Mouse (Mus musculus): Measurements from ENCODE around the gene Lsmem1. TPM values are rescaled to one million over a fixed set of nuclear protein-coding genes. Genes with fewer than 3 reads are reported as not detected.

Lsmem1 gene
- polyA plus RNA-seq, 2 experiments = 1.9 to 2.0 TPM

DNA sequence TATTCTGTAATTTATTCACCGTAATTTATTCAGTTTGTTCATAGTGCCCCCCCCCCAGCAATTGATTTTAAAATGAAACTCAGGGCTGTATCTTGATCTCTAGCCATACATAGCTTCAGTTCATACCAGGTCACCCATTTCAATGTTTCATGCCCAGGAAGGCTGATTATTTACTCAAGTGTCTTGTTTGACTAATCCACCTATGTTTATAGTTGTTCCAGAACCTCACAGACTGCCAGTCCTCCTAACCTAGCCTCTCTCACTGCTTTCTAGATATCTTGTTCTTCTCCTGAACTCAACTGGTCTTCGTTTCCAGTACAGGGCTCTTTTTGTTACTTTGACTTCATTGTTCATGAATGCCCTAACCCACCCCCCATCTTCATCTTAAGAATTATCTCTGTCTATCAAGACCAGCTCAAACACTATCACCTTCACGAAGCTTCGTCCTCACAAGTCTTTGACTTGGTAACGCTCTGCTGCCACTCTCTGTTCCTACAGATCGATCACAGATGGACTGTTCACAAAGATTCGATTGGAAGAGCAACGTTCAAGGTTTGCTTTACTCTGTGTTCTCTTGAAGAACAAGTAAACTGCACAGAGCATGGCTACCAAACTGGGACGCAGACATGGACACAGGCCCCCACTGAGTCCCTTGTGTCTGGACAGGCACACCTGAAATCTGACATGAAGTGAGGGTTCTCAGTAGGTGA lies 25.0 kb upstream of the Lsmem1 start:
- Histone ChIP-seq H3K9ac (ENCODE audit: low read depth, low read length, severe bottlenecking) (no peak overlapping the region), H3K27ac (replicated peaks; ENCODE audit: low read depth, low read length) (no peak overlapping the region), H3K27me3 (ENCODE audit: control insufficient read depth, insufficient read depth, low read length) (no peaks in the 10 kb centered on the region), H3K9me3 (ENCODE audit: control insufficient read depth, low read length) (no peaks in the 10 kb centered on the region), H3K4me1 (ENCODE audit: control insufficient read depth, insufficient read depth, low read length) (peaks cover 20% of the 10 kb centered on the region), H3K36me3 (ENCODE audit: control insufficient read depth, insufficient read depth, low read length) (no peaks in the 10 kb centered on the region), H3K4me3 (replicated peaks; ENCODE audit: low read length) (no peak overlapping the region), H3K4me2 (replicated peaks; ENCODE audit: low read depth, low read length, severe bottlenecking) (no peak overlapping the region)
- no peak for DNase-seq (ENCODE audit: low spot score)
- TF ChIP-seq POLR2A (IDR thresholded peaks at IDR 0.05; ENCODE audit: borderline replicate concordance, extremely low read depth, insufficient read depth, insufficient read length) = no peak
- WGBS = 95% methylated on average over 9 of the region's 9 CpGs
- ATAC-seq (ENCODE audit: low FRiP score, low read depth) = no peak

DNA sequence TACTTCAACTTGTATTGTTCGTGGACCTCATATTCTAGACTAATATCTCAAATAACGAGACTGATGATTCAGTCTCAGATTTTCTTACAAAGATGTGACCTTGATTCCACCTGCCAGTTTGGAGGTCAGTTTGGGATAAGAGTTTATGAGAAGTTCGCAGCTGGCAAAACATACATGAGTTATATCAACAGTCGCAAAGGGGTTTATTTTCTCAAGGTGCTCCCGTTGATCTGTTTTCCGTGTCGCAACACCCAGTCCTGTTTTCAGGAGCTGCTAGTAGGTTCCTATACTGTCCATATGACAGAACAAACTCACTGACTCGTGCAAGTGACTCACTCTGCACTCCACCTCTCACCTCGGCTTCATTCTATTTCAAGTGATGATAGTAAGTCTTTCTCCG lies 24.4 kb upstream of the Lsmem1 start:
- H3K36me3 ChIP-seq (ENCODE audit: control insufficient read depth, insufficient read depth, low read length) = no peaks in the 10 kb centered on the region
- WGBS = 54% methylated on average over 10 of the region's 10 CpGs
- no peak for ATAC-seq (ENCODE audit: low FRiP score, low read depth)
- H3K4me1 ChIP-seq (ENCODE audit: control insufficient read depth, insufficient read depth, low read length) = peaks cover 20% of the 10 kb centered on the region
- H3K9me3 ChIP-seq (ENCODE audit: control insufficient read depth, low read length) = no peaks in the 10 kb centered on the region
- peak overlapping the region; percentile 63 for H3K4me2 ChIP-seq (replicated peaks; ENCODE audit: low read depth, low read length, severe bottlenecking)
- H3K9ac ChIP-seq (ENCODE audit: low read depth, low read length, severe bottlenecking) = no peak overlapping the region
- no peak overlapping the region for H3K27ac ChIP-seq (replicated peaks; ENCODE audit: low read depth, low read length)
- no peak for DNase-seq (ENCODE audit: low spot score)
- H3K27me3 ChIP-seq (ENCODE audit: control insufficient read depth, insufficient read depth, low read length) = no peaks in the 10 kb centered on the region
- H3K4me3 ChIP-seq (replicated peaks; ENCODE audit: low read length) = peak overlapping the region; percentile 100
- no peak for TF ChIP-seq POLR2A (IDR thresholded peaks at IDR 0.05; ENCODE audit: borderline replicate concordance, extremely low read depth, insufficient read depth, insufficient read length)

DNA sequence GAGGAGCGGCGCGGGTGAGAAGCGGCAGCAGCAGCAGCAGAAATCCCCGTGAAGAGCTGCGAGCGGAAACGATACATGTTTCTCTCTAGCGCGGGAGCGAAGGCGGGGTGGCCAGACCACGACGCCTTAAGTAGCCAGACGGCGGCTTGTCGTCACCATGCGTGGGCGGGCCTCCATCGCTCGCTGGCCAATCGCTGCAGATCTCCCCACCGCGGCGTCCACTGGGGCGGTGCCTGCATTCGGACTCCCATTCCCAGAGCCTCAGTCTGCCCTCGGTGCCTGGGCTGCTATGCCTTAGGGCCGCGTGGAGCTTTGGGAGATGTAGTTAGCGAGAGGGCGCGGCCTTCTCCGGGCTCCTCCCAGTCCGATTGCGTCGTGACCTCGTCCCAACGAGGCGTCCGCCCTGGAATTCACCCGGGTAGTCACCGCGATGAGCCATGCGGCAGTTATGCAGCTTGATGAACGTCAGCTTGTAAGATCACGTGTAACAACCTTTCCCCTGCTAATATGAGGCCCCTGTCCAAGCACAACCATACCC lies 23.9 kb upstream of the Lsmem1 start:
- Histone ChIP-seq H3K9ac (ENCODE audit: low read depth, low read length, severe bottlenecking) (peak overlapping the region; percentile 86), H3K4me1 (ENCODE audit: control insufficient read depth, insufficient read depth, low read length) (peaks cover 20% of the 10 kb centered on the region), H3K36me3 (ENCODE audit: control insufficient read depth, insufficient read depth, low read length) (no peaks in the 10 kb centered on the region), H3K4me3 (replicated peaks; ENCODE audit: low read length) (peak overlapping the region; percentile 100), H3K27me3 (ENCODE audit: control insufficient read depth, insufficient read depth, low read length) (no peaks in the 10 kb centered on the region), H3K9me3 (ENCODE audit: control insufficient read depth, low read length) (no peaks in the 10 kb centered on the region), H3K27ac (replicated peaks; ENCODE audit: low read depth, low read length) (peak overlapping the region; percentile 96), H3K4me2 (replicated peaks; ENCODE audit: low read depth, low read length, severe bottlenecking) (peak overlapping the region; percentile 63)
- peak; percentile 99 for TF ChIP-seq POLR2A (IDR thresholded peaks at IDR 0.05; ENCODE audit: borderline replicate concordance, extremely low read depth, insufficient read depth, insufficient read length)
- ATAC-seq (ENCODE audit: low FRiP score, low read depth) = peak; percentile 97
- DNase-seq (ENCODE audit: low spot score) = peak; percentile 99
- WGBS = under 1% methylated on average over 35 of the region's 47 CpGs

DNA sequence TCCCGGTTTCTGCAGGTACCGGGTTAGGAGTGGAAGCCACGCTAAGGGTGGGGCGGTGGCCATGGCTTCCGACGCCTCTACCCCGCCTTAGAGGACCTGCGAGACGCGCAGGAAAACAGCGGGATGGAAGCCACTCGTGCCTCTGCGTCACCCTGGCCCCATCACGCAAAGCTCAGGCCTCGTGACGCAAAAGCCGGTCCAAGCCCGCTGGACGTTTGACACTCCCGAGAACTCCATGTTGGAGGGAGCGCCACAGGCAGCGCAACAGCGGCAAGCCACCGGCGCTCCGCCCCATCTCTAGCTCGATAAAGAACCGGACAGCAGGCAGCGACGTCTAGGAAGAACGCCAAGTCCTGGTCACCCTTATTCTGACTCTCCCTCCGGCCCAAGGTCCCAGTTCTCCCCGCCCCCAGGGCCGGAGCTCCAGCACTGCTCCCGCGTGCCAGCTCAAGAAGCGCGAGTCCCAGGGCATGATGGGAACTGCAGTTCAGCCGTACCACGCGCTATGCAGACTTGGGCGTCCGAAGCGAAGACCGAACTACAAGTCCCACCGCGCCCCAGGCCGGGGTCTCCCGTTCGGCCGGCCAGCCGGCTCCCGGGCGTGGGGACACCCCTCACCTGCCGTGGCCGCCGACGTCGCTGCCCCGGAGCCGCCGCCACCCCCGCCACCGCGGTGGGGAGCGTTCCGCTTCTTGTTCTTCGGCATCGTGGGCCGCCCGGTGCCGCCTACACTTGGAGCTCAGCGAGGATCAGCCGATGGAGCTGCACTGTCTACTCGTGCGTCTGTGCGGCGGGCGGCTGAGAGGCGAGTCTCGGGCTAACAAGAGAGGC lies 23.2 kb upstream of the Lsmem1 start:
- Histone ChIP-seq H3K9ac (ENCODE audit: low read depth, low read length, severe bottlenecking) (peak overlapping the region; percentile 86), H3K27me3 (ENCODE audit: control insufficient read depth, insufficient read depth, low read length) (no peaks in the 10 kb centered on the region), H3K4me1 (ENCODE audit: control insufficient read depth, insufficient read depth, low read length) (peaks cover 20% of the 10 kb centered on the region), H3K36me3 (ENCODE audit: control insufficient read depth, insufficient read depth, low read length) (no peaks in the 10 kb centered on the region), H3K27ac (replicated peaks; ENCODE audit: low read depth, low read length) (peak overlapping the region; percentile 96), H3K9me3 (ENCODE audit: control insufficient read depth, low read length) (no peaks in the 10 kb centered on the region), H3K4me3 (replicated peaks; ENCODE audit: low read length) (peak overlapping the region; percentile 100), H3K4me2 (replicated peaks; ENCODE audit: low read depth, low read length, severe bottlenecking) (peak overlapping the region; percentile 63)
- WGBS = under 1% methylated on average over 75 of the region's 81 CpGs
- DNase-seq (ENCODE audit: low spot score) (peak; percentile 97), ATAC-seq (ENCODE audit: low FRiP score, low read depth) (peak; percentile 91)
- TF ChIP-seq POLR2A (IDR thresholded peaks at IDR 0.05; ENCODE audit: borderline replicate concordance, extremely low read depth, insufficient read depth, insufficient read length) = 0 out of 2 replicates have a peak, but pooled peaks have one; percentile 46

DNA sequence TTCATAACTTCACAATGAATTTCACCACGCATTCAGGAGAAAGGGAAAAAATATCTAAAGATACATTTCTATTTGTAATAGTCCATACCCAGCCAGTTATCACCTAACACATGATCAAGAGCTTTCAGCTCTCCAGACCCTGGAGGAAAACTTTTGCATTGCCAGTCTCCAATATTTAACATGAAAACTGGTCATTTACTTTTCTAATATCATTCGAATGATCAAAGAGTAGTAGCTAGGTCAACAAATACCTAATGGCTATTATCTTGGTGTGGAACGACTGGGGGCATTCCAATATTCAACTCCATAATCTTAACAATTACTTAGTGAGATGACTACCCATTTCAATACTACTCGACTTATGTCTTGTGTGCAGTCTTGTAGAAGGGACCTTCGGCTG lies 22.3 kb upstream of the Lsmem1 start:
- no peaks in the 10 kb centered on the region for H3K27me3 ChIP-seq (ENCODE audit: control insufficient read depth, insufficient read depth, low read length)
- ATAC-seq (ENCODE audit: low FRiP score, low read depth) = no peak
- H3K9ac ChIP-seq (ENCODE audit: low read depth, low read length, severe bottlenecking) = peak overlapping the region; percentile 86
- 15% methylated on average over 5 of the region's 5 CpGs for WGBS
- peak overlapping the region; percentile 100 for H3K4me3 ChIP-seq (replicated peaks; ENCODE audit: low read length)
- DNase-seq (ENCODE audit: low spot score) = no peak
- peak overlapping the region; percentile 63 for H3K4me2 ChIP-seq (replicated peaks; ENCODE audit: low read depth, low read length, severe bottlenecking)
- no peak overlapping the region for H3K27ac ChIP-seq (replicated peaks; ENCODE audit: low read depth, low read length)
- no peaks in the 10 kb centered on the region for H3K9me3 ChIP-seq (ENCODE audit: control insufficient read depth, low read length)
- no peak for TF ChIP-seq POLR2A (IDR thresholded peaks at IDR 0.05; ENCODE audit: borderline replicate concordance, extremely low read depth, insufficient read depth, insufficient read length)
- peaks cover 20% of the 10 kb centered on the region for H3K4me1 ChIP-seq (ENCODE audit: control insufficient read depth, insufficient read depth, low read length)
- peaks cover 6% of the 10 kb centered on the region for H3K36me3 ChIP-seq (ENCODE audit: control insufficient read depth, insufficient read depth, low read length)
